Mouse (Mus musculus): ENCODE results near the gene Nbea. TPM values are rescaled to one million over a fixed set of nuclear protein-coding genes. Genes with fewer than 3 reads are reported as not detected.

Gene Nbea
- polyA plus RNA-seq, 1 experiment, result 1.9 TPM

GRCm38 (mm10) chr3:55754981-55755608 is 428.4 kb downstream of the Nbea start:
- Histone ChIP-seq H3K4me1 (ENCODE audit: control insufficient read depth, insufficient read depth, low read length) (no peaks in the 10 kb centered on the region), H3K27ac (ENCODE audit: control insufficient read depth, insufficient read depth, low read depth, low read length, poor library complexity) (no peak overlapping the region), H3K4me3 (replicated peaks; ENCODE audit: control insufficient read depth, low read depth, low read length) (no peak overlapping the region)
- TF ChIP-seq CTCF (IDR thresholded peaks at IDR 0.05; ENCODE audit: control insufficient read depth, insufficient read depth, low read length) (no peak), POLR2A (IDR thresholded peaks at IDR 0.05; ENCODE audit: borderline replicate concordance, control insufficient read depth, low read depth, low read length) (no peak)
- WGBS, result 87% methylated on average over 6 of the region's 6 CpGs

- Histone ChIP-seq H3K4me3 (replicated peaks; ENCODE audit: control insufficient read depth, low read depth, low read length) (no peak overlapping the region), H3K4me1 (ENCODE audit: control insufficient read depth, insufficient read depth, low read length) (no peaks in the 10 kb centered on the region), H3K27ac (ENCODE audit: control insufficient read depth, insufficient read depth, low read depth, low read length, poor library complexity) (no peak overlapping the region)
- WGBS, result 81% methylated on average over 6 of the region's 6 CpGs
- TF ChIP-seq POLR2A (IDR thresholded peaks at IDR 0.05; ENCODE audit: borderline replicate concordance, control insufficient read depth, low read depth, low read length) (no peak), CTCF (IDR thresholded peaks at IDR 0.05; ENCODE audit: control insufficient read depth, insufficient read depth, low read length) (no peak)
Measured at GRCm38 (mm10) chr3:55753872-55754271, 429.6 kb downstream of the Nbea start.

- WGBS, result 79% methylated on average over 4 of the region's 4 CpGs
- no peak overlapping the region for H3K4me3 ChIP-seq (replicated peaks; ENCODE audit: control insufficient read depth, low read depth, low read length)
- H3K4me1 ChIP-seq (ENCODE audit: control insufficient read depth, insufficient read depth, low read length), result no peaks in the 10 kb centered on the region
- H3K27ac ChIP-seq (ENCODE audit: control insufficient read depth, insufficient read depth, low read depth, low read length, poor library complexity), result no peak overlapping the region
- TF ChIP-seq CTCF (IDR thresholded peaks at IDR 0.05; ENCODE audit: control insufficient read depth, insufficient read depth, low read length), result no peak
- TF ChIP-seq POLR2A (IDR thresholded peaks at IDR 0.05; ENCODE audit: borderline replicate concordance, control insufficient read depth, low read depth, low read length), result no peak
Measured at GRCm38 (mm10) chr3:55752558-55752957, 430.9 kb downstream of the Nbea start.

GRCm38 (mm10) chr3:55751363-55751762 is 432.1 kb downstream of the Nbea start:
- TF ChIP-seq POLR2A (IDR thresholded peaks at IDR 0.05; ENCODE audit: borderline replicate concordance, control insufficient read depth, low read depth, low read length) (no peak), CTCF (IDR thresholded peaks at IDR 0.05; ENCODE audit: control insufficient read depth, insufficient read depth, low read length) (no peak)
- 78% methylated on average over 5 of the region's 5 CpGs for WGBS
- Histone ChIP-seq H3K4me1 (ENCODE audit: control insufficient read depth, insufficient read depth, low read length) (no peaks in the 10 kb centered on the region), H3K27ac (ENCODE audit: control insufficient read depth, insufficient read depth, low read depth, low read length, poor library complexity) (no peak overlapping the region), H3K4me3 (replicated peaks; ENCODE audit: control insufficient read depth, low read depth, low read length) (no peak overlapping the region)

GRCm38 (mm10) chr3:55750445-55751065 is 432.9 kb downstream of the Nbea start:
- H3K4me1 ChIP-seq (ENCODE audit: control insufficient read depth, insufficient read depth, low read length), result no peaks in the 10 kb centered on the region
- TF ChIP-seq POLR2A (IDR thresholded peaks at IDR 0.05; ENCODE audit: borderline replicate concordance, control insufficient read depth, low read depth, low read length) (no peak), CTCF (IDR thresholded peaks at IDR 0.05; ENCODE audit: control insufficient read depth, insufficient read depth, low read length) (no peak)
- 83% methylated on average over 11 of the region's 11 CpGs for WGBS
- H3K4me3 ChIP-seq (replicated peaks; ENCODE audit: control insufficient read depth, low read depth, low read length), result no peak overlapping the region
- H3K27ac ChIP-seq (ENCODE audit: control insufficient read depth, insufficient read depth, low read depth, low read length, poor library complexity), result no peak overlapping the region

- H3K4me1 ChIP-seq (ENCODE audit: control insufficient read depth, insufficient read depth, low read length), result no peaks in the 10 kb centered on the region; the same call in 1 of the 2 replicates
- no peak overlapping the region for H3K4me3 ChIP-seq (replicated peaks; ENCODE audit: control insufficient read depth, low read depth, low read length)
- H3K27ac ChIP-seq (ENCODE audit: control insufficient read depth, insufficient read depth, low read depth, low read length, poor library complexity), result no peak overlapping the region
- TF ChIP-seq POLR2A (IDR thresholded peaks at IDR 0.05; ENCODE audit: borderline replicate concordance, control insufficient read depth, low read depth, low read length), result no peak
- TF ChIP-seq CTCF (IDR thresholded peaks at IDR 0.05; ENCODE audit: control insufficient read depth, insufficient read depth, low read length), result no peak
- WGBS, result 8% methylated on average over 5 of the region's 5 CpGs
Measured at GRCm38 (mm10) chr3:55743885-55744284, 439.6 kb downstream of the Nbea start.

GRCm38 (mm10) chr3:55742654-55743053 is 440.8 kb downstream of the Nbea start:
- no peaks in the 10 kb centered on the region; the same call in 1 of the 2 replicates for H3K4me1 ChIP-seq (ENCODE audit: control insufficient read depth, insufficient read depth, low read length)
- no peak overlapping the region for H3K27ac ChIP-seq (ENCODE audit: control insufficient read depth, insufficient read depth, low read depth, low read length, poor library complexity)
- 77% methylated on average over 4 of the region's 4 CpGs for WGBS
- TF ChIP-seq POLR2A (IDR thresholded peaks at IDR 0.05; ENCODE audit: borderline replicate concordance, control insufficient read depth, low read depth, low read length), result no peak
- no peak for TF ChIP-seq CTCF (IDR thresholded peaks at IDR 0.05; ENCODE audit: control insufficient read depth, insufficient read depth, low read length)
- no peak overlapping the region for H3K4me3 ChIP-seq (replicated peaks; ENCODE audit: control insufficient read depth, low read depth, low read length)

- Histone ChIP-seq H3K4me3 (replicated peaks; ENCODE audit: control insufficient read depth, low read depth, low read length) (no peak overlapping the region), H3K4me1 (ENCODE audit: control insufficient read depth, insufficient read depth, low read length) (no peaks in the 10 kb centered on the region; the same call in 1 of the 2 replicates), H3K27ac (ENCODE audit: control insufficient read depth, insufficient read depth, low read depth, low read length, poor library complexity) (no peak overlapping the region)
- TF ChIP-seq POLR2A (IDR thresholded peaks at IDR 0.05; ENCODE audit: borderline replicate concordance, control insufficient read depth, low read depth, low read length) (no peak), CTCF (IDR thresholded peaks at IDR 0.05; ENCODE audit: control insufficient read depth, insufficient read depth, low read length) (no peak)
- WGBS, result 76% methylated on average over 5 of the region's 5 CpGs
Measured at GRCm38 (mm10) chr3:55742218-55742617, 441.3 kb downstream of the Nbea start.

All from bone marrow, adult 2 months (tissue).